Mouse (Mus musculus) forebrain, embryonic 11.5 days (tissue): ENCODE data around the gene Vim. TPM values are rescaled to one million over a fixed set of nuclear protein-coding genes. Genes with fewer than 3 reads are reported as not detected.

Experiments
- ATAC-seq: fragments of 200-750 bp; cut with Nextera tagmentation; replicated peaks from 2 replicates; pipeline ENCODE4 v1.8.0; 2017; ENCODE audit warnings: moderate TSS enrichment; ENCODE audit not compliant: low FRiP score
- DNase-seq: peaks from one replicate; pipeline ENCODE4 v3.0.0-alpha.2; 2017; ENCODE audit warnings: low spot score
- H3K27ac ChIP-seq: fragments of 300-500 bp; sonication (generic); 2 replicates; pipeline ENCODE4 v1.5.1; 2014; ENCODE audit warnings: low read depth, low read length
- H3K27me3 ChIP-seq: fragments of 300-500 bp; sonication (generic); 2 replicates; pipeline ENCODE4 v1.6.1; 2014; ENCODE audit warnings: mild to moderate bottlenecking, low read length, mixed read lengths; ENCODE audit not compliant: control insufficient read depth, insufficient read depth
- H3K36me3 ChIP-seq: fragments of 300-500 bp; sonication (generic); 2 replicates; pipeline ENCODE4 v1.6.1; 2014; ENCODE audit warnings: mild to moderate bottlenecking, low read length, moderate library complexity, mixed read lengths; ENCODE audit not compliant: control insufficient read depth, insufficient read depth
- H3K4me1 ChIP-seq: fragments of 300-500 bp; sonication (generic); replicated peaks from 2 replicates; pipeline ENCODE4 v1.6.1; 2014; ENCODE audit warnings: low read length, mixed read lengths; ENCODE audit not compliant: control insufficient read depth, insufficient read depth
- H3K4me2 ChIP-seq: fragments of 300-500 bp; sonication (generic); 2 replicates; pipeline ENCODE4 v1.6.1; 2014; ENCODE audit warnings: low read depth, mild to moderate bottlenecking, low read length, moderate library complexity, mixed read lengths; ENCODE audit not compliant: severe bottlenecking
- H3K4me3 ChIP-seq: fragments of 300-500 bp; sonication (generic); 2 replicates; pipeline ENCODE4 v1.5.1; 2014; ENCODE audit warnings: low read depth, low read length
- H3K9ac ChIP-seq: fragments of 300-500 bp; sonication (generic); 2 replicates; pipeline ENCODE4 v1.6.1; 2014; ENCODE audit warnings: low read length
- H3K9me3 ChIP-seq: fragments of 300-500 bp; sonication (generic); 2 replicates; pipeline ENCODE4 v1.6.1; 2016; ENCODE audit warnings: low read length, mixed read lengths; ENCODE audit not compliant: control insufficient read depth
- WGBS: fragments of 180-500 bp; shearing (Covaris S2); extraction: QIAGEN DNeasy Blood & Tissue Kit; methylation state at CpG from one replicate; pipeline ENCODE4 v1.1.7; 2014; 5-methylcytosine and 5-hydroxymethylcytosine counted together
- polyA plus RNA-seq: library from polyadenylated mRNA; unstranded; fragments of >200 nt; fragmentation: Nextera tagmentation; extraction: Ambion mirVana; gene quantifications from 2 replicates; pipeline ENCODE4 v1.2.1, GENCODE M21; 2014

Vim gene
- polyA plus RNA-seq, 1 experiment from 2014 or later = 1,264 TPM

DNA sequence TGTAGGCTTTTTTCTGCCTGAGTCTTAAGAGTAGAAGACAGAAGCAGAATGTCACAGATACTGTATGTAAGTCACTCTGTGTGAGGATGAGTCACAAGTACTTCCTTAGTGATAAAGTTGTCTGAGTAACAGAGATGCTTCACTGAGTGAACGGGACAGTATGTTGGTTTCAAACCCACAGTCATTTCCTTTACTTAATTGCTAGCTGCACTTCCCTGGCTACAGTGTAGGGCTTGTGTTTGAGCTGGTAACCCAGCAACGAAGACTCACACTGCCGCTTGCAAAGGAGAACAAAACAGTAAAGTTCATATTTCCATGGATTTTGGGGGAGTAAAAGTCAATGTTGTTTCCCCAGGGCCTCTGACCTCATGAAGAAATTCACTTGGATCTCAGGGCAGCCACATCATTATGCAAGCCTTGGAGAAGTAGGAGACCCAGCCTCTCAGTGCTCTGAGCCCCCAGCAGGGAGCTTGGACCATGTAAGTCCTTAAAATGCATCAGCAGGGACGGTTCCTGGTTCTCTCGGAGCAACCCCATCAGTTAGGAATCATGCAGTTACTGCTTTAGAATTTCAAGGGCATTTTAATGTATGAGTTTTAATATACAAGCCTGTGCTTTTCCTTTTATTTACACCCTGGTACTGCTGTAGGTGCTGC is 15.0 kb upstream of the Vim start:
- WGBS = 54% methylated on average over 5 of the region's 5 CpGs
- H3K36me3 ChIP-seq = no peaks in the 10 kb centered on the region
- DNase-seq = no peak

DNA sequence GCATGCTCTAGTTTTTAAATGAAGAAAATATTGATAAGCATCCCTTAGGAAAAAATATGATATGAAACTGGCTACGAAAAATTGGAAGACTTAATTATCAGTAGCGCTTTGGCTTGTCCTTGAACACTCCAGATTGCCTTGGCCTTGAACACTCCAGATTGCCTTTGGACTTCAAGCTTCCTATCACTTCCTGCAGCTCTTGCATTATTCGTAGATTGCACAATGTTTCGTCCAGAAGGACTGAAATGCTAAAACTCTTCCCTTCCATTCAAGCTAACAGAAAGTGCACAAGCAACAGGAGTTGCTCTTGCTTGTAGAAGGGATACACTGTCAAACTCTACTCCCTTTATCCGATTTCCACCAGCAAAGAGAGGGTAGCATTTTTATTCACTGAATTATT is 14.4 kb upstream of the Vim start:
- no peaks in the 10 kb centered on the region for H3K27me3 ChIP-seq
- no peak for DNase-seq
- H3K9ac ChIP-seq = no peak overlapping the region
- H3K27ac ChIP-seq = no peak overlapping the region
- no peaks in the 10 kb centered on the region for H3K4me1 ChIP-seq
- H3K9me3 ChIP-seq = no peaks in the 10 kb centered on the region
- no peak overlapping the region for H3K4me2 ChIP-seq
- no peaks in the 10 kb centered on the region for H3K36me3 ChIP-seq
- ATAC-seq = no peak
- H3K4me3 ChIP-seq = no peak overlapping the region
- 89% methylated on average over 5 of the region's 5 CpGs for WGBS

More for the DNA sequence above, 15.0 kb upstream of the Vim start:
- Histone ChIP-seq H3K4me2 (no peak overlapping the region), H3K4me1 (no peaks in the 10 kb centered on the region), H3K27ac (no peak overlapping the region), H3K9ac (no peak overlapping the region), H3K27me3 (no peaks in the 10 kb centered on the region), H3K4me3 (no peak overlapping the region), H3K9me3 (no peaks in the 10 kb centered on the region)
- ATAC-seq = no peak

DNA sequence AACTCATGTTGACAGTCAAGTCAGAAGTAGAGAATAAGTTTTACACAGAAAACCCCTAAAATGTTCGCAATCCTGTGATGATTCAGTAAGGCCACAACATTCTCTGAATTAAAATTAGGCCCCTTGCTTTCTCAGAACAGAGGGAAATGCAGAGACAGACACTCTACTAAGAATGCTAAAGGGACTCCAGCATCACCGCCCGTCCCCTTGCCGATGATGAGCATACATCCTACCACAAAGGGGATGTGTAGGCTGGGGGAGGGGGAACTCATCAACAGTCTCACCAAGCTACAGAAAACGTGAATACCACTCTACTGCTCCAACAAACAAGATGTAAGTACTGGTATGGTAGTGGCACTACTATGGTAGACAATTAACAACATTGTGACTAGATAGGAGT is 14.0 kb upstream of the Vim start:
- no peaks in the 10 kb centered on the region for H3K4me1 ChIP-seq
- H3K9me3 ChIP-seq = no peaks in the 10 kb centered on the region
- no peak for ATAC-seq
- H3K4me2 ChIP-seq = no peak overlapping the region
- H3K27me3 ChIP-seq = no peaks in the 10 kb centered on the region
- no peak overlapping the region for H3K4me3 ChIP-seq
- WGBS = 80% methylated on average over 5 of the region's 5 CpGs
- no peak overlapping the region for H3K9ac ChIP-seq
- DNase-seq = no peak
- no peaks in the 10 kb centered on the region for H3K36me3 ChIP-seq
- no peak overlapping the region for H3K27ac ChIP-seq

DNA sequence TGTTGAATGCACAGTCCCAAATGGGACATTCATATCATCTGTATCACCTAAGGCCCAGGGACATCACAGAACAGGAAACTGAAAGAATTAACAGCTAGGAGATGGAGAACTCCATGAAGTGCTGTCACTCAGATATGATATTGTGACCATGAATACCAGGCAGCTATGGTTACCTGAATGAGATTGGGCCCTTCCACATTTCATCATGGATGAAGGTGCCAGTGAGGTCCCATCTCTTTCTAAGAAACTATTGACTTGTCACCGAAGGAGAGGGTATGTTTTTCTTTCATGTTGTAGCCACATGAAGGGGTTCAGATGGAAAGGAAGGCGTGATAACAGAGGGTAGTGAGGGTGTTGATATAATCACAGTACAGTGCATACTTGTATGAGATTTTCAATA is 13.3 kb upstream of the Vim start:
- Histone ChIP-seq H3K9ac (no peak overlapping the region), H3K4me3 (no peak overlapping the region), H3K4me2 (no peak overlapping the region), H3K36me3 (no peaks in the 10 kb centered on the region), H3K4me1 (no peaks in the 10 kb centered on the region), H3K27ac (no peak overlapping the region), H3K9me3 (no peaks in the 10 kb centered on the region), H3K27me3 (no peaks in the 10 kb centered on the region)
- 88% methylated on average over 2 of the region's 2 CpGs for WGBS
- DNase-seq = no peak
- no peak for ATAC-seq

DNA sequence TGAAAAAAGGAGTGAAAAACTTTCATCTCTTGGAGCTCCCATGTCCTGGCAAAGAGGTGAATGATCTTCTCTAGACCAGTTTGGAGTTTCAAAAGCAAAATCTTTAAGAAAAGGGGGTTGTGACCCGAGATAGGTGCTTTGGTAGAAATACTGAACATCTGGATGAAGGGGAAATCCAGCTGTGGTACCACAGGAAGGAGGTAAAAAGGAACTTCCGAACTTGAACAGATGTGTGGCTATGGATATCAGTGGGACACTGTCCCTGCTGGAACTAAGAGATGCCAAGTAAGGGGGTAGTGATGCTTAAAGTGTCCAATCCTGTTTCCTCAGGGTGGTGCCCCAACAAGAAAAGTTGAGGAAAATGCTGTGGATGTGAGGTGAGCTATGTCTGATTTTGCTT is 3.6 kb upstream of the Vim start:
- Histone ChIP-seq H3K9ac (no peak overlapping the region), H3K4me1 (peaks cover 7% of the 10 kb centered on the region; the same call in 1 of the 2 replicates), H3K36me3 (no peaks in the 10 kb centered on the region), H3K9me3 (no peaks in the 10 kb centered on the region), H3K4me3 (no peak overlapping the region), H3K27me3 (no peaks in the 10 kb centered on the region), H3K27ac (no peak overlapping the region), H3K4me2 (no peak overlapping the region)
- WGBS = 78% methylated on average over 2 of the region's 2 CpGs
- ATAC-seq (no peak), DNase-seq (no peak)

DNA sequence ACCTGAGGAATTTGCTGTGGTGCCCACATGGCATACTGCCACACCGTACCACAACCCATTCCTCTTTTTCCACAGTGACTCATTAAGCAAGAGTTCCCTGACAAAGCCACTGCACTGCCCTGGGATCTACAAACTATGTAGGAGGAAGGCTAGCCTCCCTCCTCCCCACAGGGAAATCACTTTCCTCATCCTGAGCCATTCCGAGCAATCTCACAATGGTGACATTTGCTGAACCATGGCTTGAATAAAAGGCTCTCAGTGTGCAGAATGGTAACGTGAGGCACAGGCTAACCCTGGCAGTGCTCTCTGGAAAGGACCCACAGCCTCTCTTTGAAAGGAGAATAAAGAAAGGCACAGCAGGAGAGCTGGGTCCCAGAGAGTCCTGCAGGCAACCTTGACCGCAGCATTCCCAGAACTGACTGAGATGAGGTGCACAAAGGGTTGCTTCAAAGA is 1.6 kb upstream of the Vim start:
- Histone ChIP-seq H3K9ac (peak overlapping the region; percentile 20; the same call in 1 of the 2 replicates), H3K36me3 (peaks cover 2% of the 10 kb centered on the region; the same call in 1 of the 2 replicates), H3K4me1 (peaks cover 7% of the 10 kb centered on the region; the same call in 1 of the 2 replicates), H3K4me3 (no peak overlapping the region), H3K9me3 (no peaks in the 10 kb centered on the region), H3K4me2 (peak overlapping the region; percentile 68; the same call in 1 of the 2 replicates), H3K27ac (peak overlapping the region; percentile 98), H3K27me3 (no peaks in the 10 kb centered on the region)
- ATAC-seq (peak; percentile 17), DNase-seq (peak; percentile 69)
- whole genome bisulfite sequencing = 7% methylated on average over 4 of the region's 4 CpGs

DNA sequence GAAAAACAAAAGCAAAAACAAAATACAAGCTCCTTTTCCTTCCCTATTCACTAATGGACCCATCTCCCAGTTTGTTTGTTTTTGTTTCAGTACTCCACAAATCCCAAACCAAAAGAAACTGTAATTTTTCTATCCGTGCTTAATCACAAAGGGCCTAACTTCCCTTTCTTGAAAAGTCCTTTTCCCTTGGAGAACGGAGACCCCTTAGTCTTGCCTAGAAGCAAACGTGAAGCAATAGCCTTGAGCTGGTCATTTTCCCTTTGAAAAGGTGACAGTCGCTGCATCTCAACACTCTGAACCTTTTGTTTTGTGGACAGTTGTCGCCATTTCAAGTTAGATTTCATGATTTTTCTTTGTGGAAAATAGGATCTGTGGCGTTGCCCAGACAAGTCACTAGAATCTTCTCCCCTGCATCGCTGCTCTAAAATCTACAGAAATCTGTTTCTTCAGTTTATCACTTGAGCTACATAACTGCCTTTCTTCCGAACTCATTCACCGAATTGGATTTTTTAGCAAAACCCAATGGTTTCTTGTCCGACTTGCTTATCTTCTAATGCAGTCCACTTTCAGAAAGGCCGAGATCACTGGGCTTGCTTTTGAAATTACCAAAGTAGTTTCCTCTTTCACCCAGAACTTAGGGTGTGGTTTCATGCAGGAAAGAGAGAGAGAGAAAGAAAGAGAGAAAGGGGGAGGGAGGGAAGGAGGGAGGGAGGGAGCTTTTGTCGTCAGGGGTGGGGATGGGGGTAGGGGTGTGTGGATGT is 900 bp upstream of the Vim start:
- H3K9me3 ChIP-seq = no peaks in the 10 kb centered on the region
- H3K4me2 ChIP-seq = peak overlapping the region; percentile 68
- DNase-seq (peak; percentile 77), ATAC-seq (peak; percentile 6; the same call in 1 of the 2 replicates)
- H3K27ac ChIP-seq = peak overlapping the region; percentile 98
- H3K9ac ChIP-seq = peak overlapping the region; percentile 95
- H3K36me3 ChIP-seq = peaks cover 6% of the 10 kb centered on the region; the same call in 1 of the 2 replicates
- WGBS = 2% methylated on average over 12 of the region's 12 CpGs
- no peaks in the 10 kb centered on the region for H3K27me3 ChIP-seq
- peaks cover 7% of the 10 kb centered on the region; the same call in 1 of the 2 replicates for H3K4me1 ChIP-seq
- H3K4me3 ChIP-seq = peak overlapping the region; percentile 94

DNA sequence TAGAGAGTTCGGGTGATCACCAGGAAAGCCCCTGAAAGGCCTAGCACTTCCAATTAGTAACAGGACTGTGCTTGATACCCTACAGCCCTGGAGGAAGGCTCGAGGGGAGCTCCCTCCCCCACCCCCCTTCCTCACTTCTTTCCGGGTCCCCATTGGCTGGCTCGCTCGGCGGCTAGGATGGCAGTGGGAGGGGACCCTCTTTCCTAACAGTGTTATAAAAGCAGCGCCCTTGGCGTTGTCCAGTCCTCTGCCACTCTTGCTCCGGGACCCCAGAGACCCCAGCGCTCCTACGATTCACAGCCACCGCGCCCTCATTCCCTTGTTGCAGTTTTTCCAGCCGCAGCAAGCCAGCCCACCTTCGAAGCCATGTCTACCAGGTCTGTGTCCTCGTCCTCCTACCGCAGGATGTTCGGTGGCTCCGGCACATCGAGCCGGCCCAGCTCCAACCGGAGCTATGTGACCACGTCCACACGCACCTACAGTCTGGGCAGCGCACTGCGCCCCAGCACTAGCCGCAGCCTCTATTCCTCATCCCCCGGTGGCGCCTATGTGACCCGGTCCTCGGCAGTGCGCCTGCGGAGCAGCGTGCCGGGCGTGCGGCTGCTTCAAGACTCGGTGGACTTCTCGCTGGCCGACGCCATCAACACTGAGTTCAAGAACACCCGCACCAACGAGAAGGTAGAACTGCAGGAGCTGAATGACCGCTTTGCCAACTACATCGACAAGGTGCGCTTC is 506 bp downstream of the Vim start:
- H3K4me2 ChIP-seq = peak overlapping the region; percentile 68
- peak overlapping the region; percentile 95 for H3K9ac ChIP-seq
- H3K9me3 ChIP-seq = no peaks in the 10 kb centered on the region
- H3K27me3 ChIP-seq = no peaks in the 10 kb centered on the region
- WGBS = under 1% methylated on average over 46 of the region's 46 CpGs
- H3K4me1 ChIP-seq = peaks cover 15% of the 10 kb centered on the region; the same call in 1 of the 2 replicates
- ATAC-seq (peak; percentile 88), DNase-seq (peak; percentile 96)
- H3K27ac ChIP-seq = peak overlapping the region; percentile 98
- H3K4me3 ChIP-seq = peak overlapping the region; percentile 94
- peaks cover 15% of the 10 kb centered on the region for H3K36me3 ChIP-seq
